Mouse (Mus musculus) liver, embryonic 14.5 days (tissue): ENCODE measurements at regions not wholly inside any gene's neighbourhood (a gene's known extent, or its start where the extent isn't known, plus 50 kb on each side); places are given as distances from the start of the nearest gene placed in this dataset.

Source experiments
- ATAC-seq: fragments of 200-750 bp; cut with Nextera tagmentation; 2 replicates; pipeline ENCODE4 v1.8.0; 2017; ENCODE audit warnings: moderate number of reproducible peaks, mild to moderate bottlenecking, moderate library complexity; ENCODE audit not compliant: insufficient read depth
- DNase-seq, 3 experiments: peaks; one replicate each; pipeline ENCODE4 v3.0.0-alpha.2; 2012 to 2013; ENCODE audit warnings: low read depth in 3 of 3, low spot score in 3 of 3
- H3K27ac ChIP-seq: fragments of 300-500 bp; sonication (generic); 2 replicates; pipeline ENCODE4 v1.5.1; 2014; ENCODE audit warnings: moderate library complexity, mild to moderate bottlenecking, control low read depth, inconsistent platforms
- H3K27me3 ChIP-seq: fragments of 300-500 bp; sonication (generic); 2 replicates; pipeline ENCODE4 v1.6.1; 2014; ENCODE audit warnings: mild to moderate bottlenecking, low read length, moderate library complexity; ENCODE audit not compliant: control insufficient read depth, insufficient read depth
- H3K36me3 ChIP-seq: fragments of 300-500 bp; sonication (generic); replicated peaks from 2 replicates; pipeline ENCODE4 v1.6.1; 2014; ENCODE audit warnings: low read depth; ENCODE audit not compliant: control insufficient read depth, insufficient read depth
- H3K4me1 ChIP-seq, 2 experiments: fragments of 200-500 bp in 1 of 2; fragments of 300-500 bp in 1 of 2; sonication (generic) in 1 of 2; replicated peaks; 2 replicates each; pipeline ENCODE4 v1.6.1; 2012 to 2014; ENCODE audit warnings: antibody characterized with exemption in 1 of 2, inconsistent platforms in 1 of 2, low read length in 1 of 2; ENCODE audit not compliant: control insufficient read depth in 2 of 2, insufficient read depth in 2 of 2
- H3K4me2 ChIP-seq: fragments of 300-500 bp; sonication (generic); 2 replicates; pipeline ENCODE4 v1.6.1; 2014; ENCODE audit warnings: low read depth, mild to moderate bottlenecking, control low read depth, moderate library complexity
- H3K4me3 ChIP-seq, 2 experiments: fragments of 200-500 bp in 1 of 2; fragments of 300-500 bp in 1 of 2; sonication (generic) in 1 of 2; 2 replicates each; pipeline ENCODE4 v1.5.1; 2012 to 2014; ENCODE audit warnings: low read depth in 2 of 2, low read length in 2 of 2, mild to moderate bottlenecking in 2 of 2, control low read depth in 1 of 2, inconsistent platforms in 1 of 2, moderate library complexity in 1 of 2; ENCODE audit not compliant: insufficient read depth in 1 of 2
- H3K9ac ChIP-seq: fragments of 300-500 bp; sonication (generic); replicated peaks from 2 replicates; pipeline ENCODE4 v1.6.1; 2014; ENCODE audit warnings: mild to moderate bottlenecking, control low read depth, moderate library complexity
- H3K9me3 ChIP-seq: fragments of 300-500 bp; sonication (generic); 2 replicates; pipeline ENCODE4 v1.6.1; 2016; ENCODE audit warnings: low read length, mixed read lengths; ENCODE audit not compliant: control insufficient read depth
- CTCF ChIP-seq: IDR thresholded peaks from 2 replicates; pipeline ENCODE4 v1.5.1; 2016; ENCODE audit warnings: antibody characterized with exemption, low read depth, control low read depth
- EP300 ChIP-seq: IDR thresholded peaks from 2 replicates; pipeline ENCODE4 v1.6.1; 2016; ENCODE audit warnings: antibody characterized with exemption, low read depth
- WGBS: fragments of 180-500 bp; shearing (Covaris S2); extraction: QIAGEN DNeasy Blood & Tissue Kit; methylation state at CpG from one replicate; pipeline ENCODE4 v1.1.7; 2014; ENCODE audit not compliant: insufficient replicate concordance; 5-methylcytosine and 5-hydroxymethylcytosine counted together

DNA sequence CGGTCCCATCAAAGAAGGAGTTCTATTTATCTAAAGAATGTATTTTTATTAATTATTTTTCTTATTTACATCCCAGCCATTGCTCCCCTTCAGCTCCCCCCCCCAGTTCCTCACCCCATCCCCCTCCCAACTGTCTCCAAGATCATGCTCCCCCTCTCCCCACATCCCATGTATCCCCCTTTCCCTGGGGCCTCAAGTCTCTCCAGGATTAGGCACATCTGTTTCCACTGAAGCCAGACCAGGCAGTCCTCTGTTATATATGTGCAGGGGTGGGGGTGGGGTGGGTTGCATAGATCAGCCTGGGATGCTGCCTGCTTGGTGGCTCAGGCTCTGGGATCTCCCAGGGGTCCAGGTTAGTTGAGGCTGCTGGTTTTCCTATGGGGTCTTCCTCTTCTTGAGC is 316.8 kb upstream of the Pappa start:
- Histone ChIP-seq H3K4me1 (no peaks in the 10 kb centered on the region), H3K9me3 (no peaks in the 10 kb centered on the region), H3K36me3 (no peaks in the 10 kb centered on the region), H3K4me3 (no peak overlapping the region), H3K9ac (no peak overlapping the region), H3K27ac (no peak overlapping the region), H3K4me2 (no peak overlapping the region), H3K27me3 (no peaks in the 10 kb centered on the region)
- 75% methylated on average over 1 of the region's 1 CpGs for WGBS
- ATAC-seq (no peak), DNase-seq (no peak)
- TF ChIP-seq CTCF (no peak), EP300 (no peak)

GRCm38 (mm10) chr4:64811974-64812373 is 312.0 kb upstream of the Pappa start:
- Histone ChIP-seq H3K4me1 (no peaks in the 10 kb centered on the region), H3K27me3 (no peaks in the 10 kb centered on the region), H3K4me2 (no peak overlapping the region), H3K36me3 (no peaks in the 10 kb centered on the region), H3K9ac (no peak overlapping the region), H3K27ac (no peak overlapping the region), H3K9me3 (no peaks in the 10 kb centered on the region), H3K4me3 (no peak overlapping the region)
- ATAC-seq = no peak
- TF ChIP-seq CTCF = no peak
- TF ChIP-seq EP300 = no peak
- no peak for DNase-seq

DNA sequence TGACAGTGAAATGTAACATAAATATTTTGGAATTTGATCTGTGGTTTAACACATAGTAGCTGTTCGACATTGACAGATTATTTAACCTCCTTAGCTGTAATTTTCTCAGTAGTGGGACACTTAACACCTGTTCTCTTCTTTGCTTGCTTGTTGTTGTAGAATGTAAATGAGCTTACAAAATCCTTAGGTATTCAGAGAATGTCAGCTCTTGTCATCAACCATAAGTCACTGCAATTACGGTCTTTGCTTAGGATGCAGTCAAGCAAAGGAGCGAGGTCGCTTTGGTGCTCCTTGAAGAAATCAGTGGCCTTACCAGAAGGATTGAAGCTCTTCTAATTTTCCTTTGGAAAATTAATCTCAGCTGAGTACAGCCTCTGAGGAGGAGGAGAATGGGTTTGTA is 311.2 kb upstream of the Pappa start:
- Histone ChIP-seq H3K36me3 (no peaks in the 10 kb centered on the region), H3K9me3 (no peaks in the 10 kb centered on the region), H3K9ac (no peak overlapping the region), H3K27ac (no peak overlapping the region), H3K4me3 (no peak overlapping the region), H3K4me2 (no peak overlapping the region), H3K27me3 (no peaks in the 10 kb centered on the region), H3K4me1 (no peaks in the 10 kb centered on the region)
- 67% methylated on average over 4 of the region's 4 CpGs for WGBS
- no peak for TF ChIP-seq EP300
- no peak for TF ChIP-seq CTCF
- no peak for ATAC-seq
- DNase-seq = no peak

- WGBS = 44% methylated on average over 2 of the region's 2 CpGs
- no peak for ATAC-seq
- Histone ChIP-seq H3K4me1 (no peaks in the 10 kb centered on the region), H3K27ac (no peak overlapping the region), H3K27me3 (no peaks in the 10 kb centered on the region), H3K4me2 (no peak overlapping the region), H3K9ac (no peak overlapping the region), H3K4me3 (no peak overlapping the region), H3K36me3 (no peaks in the 10 kb centered on the region), H3K9me3 (no peaks in the 10 kb centered on the region)
- no peak for TF ChIP-seq CTCF
- TF ChIP-seq EP300 = no peak
- no peak for DNase-seq
These were observed 291.1 kb upstream of the Pappa start for GRCm38 (mm10) chr4:64832882-64833281.

- Histone ChIP-seq H3K4me2 (no peak overlapping the region), H3K27me3 (no peaks in the 10 kb centered on the region), H3K36me3 (no peaks in the 10 kb centered on the region), H3K4me3 (no peak overlapping the region), H3K27ac (no peak overlapping the region), H3K9ac (no peak overlapping the region), H3K9me3 (no peaks in the 10 kb centered on the region), H3K4me1 (no peaks in the 10 kb centered on the region)
- 37% methylated on average over 2 of the region's 2 CpGs for WGBS
- ATAC-seq (no peak), DNase-seq (no peak)
- no peak for TF ChIP-seq CTCF
- no peak for TF ChIP-seq EP300
These were observed 249.5 kb upstream of the Pappa start for GRCm38 (mm10) chr4:64874521-64874920.

- Histone ChIP-seq H3K27me3 (no peaks in the 10 kb centered on the region), H3K4me2 (no peak overlapping the region), H3K36me3 (no peaks in the 10 kb centered on the region), H3K4me1 (no peaks in the 10 kb centered on the region), H3K27ac (no peak overlapping the region), H3K4me3 (no peak overlapping the region), H3K9ac (no peak overlapping the region), H3K9me3 (no peaks in the 10 kb centered on the region)
- TF ChIP-seq CTCF = no peak
- no peak for TF ChIP-seq EP300
- 85% methylated on average over 1 of the region's 1 CpGs for WGBS
- DNase-seq (no peak), ATAC-seq (no peak)
These were observed 247.1 kb upstream of the Pappa start for GRCm38 (mm10) chr4:64876924-64877323.
